Mouse (Mus musculus): ENCODE results near the gene Ptpro. TPM values are rescaled to one million over a fixed set of nuclear protein-coding genes. Genes with fewer than 3 reads are reported as not detected.

Gene Ptpro
- total RNA-seq, 2 experiments from 2014 or later: 2.5 to 9.0 TPM

GRCm38 (mm10) chr6:137382546-137382945, 130.4 kb downstream of the Ptpro start:
- no peak for DNase-seq (ENCODE audit: low spot score in 2 of 2)

GRCm38 (mm10) chr6:137386344-137386743, 134.2 kb downstream of the Ptpro start:
- no peak for DNase-seq (ENCODE audit: low spot score in 2 of 2)

GRCm38 (mm10) chr6:137386935-137387334, 134.8 kb downstream of the Ptpro start:
- no peak for DNase-seq (ENCODE audit: low spot score in 2 of 2)

GRCm38 (mm10) chr6:137395075-137395474, 143.0 kb downstream of the Ptpro start:
- DNase-seq (ENCODE audit: low spot score in 2 of 2): no peak

- no peak for DNase-seq (ENCODE audit: low spot score in 2 of 2)
Observed at GRCm38 (mm10) chr6:137396106-137396793, 144.1 kb downstream of the Ptpro start.

GRCm38 (mm10) chr6:137397358-137397757, 145.2 kb downstream of the Ptpro start:
- no peak for DNase-seq (ENCODE audit: low spot score in 2 of 2)

- no peak for DNase-seq (ENCODE audit: low spot score in 2 of 2)
Observed at GRCm38 (mm10) chr6:137404196-137404595, 152.1 kb downstream of the Ptpro start.

GRCm38 (mm10) chr6:137405690-137406089, 153.6 kb downstream of the Ptpro start:
- DNase-seq (ENCODE audit: low spot score in 2 of 2): no peak

GRCm38 (mm10) chr6:137410510-137410909, 158.4 kb downstream of the Ptpro start:
- DNase-seq (ENCODE audit: low spot score in 2 of 2): no peak

GRCm38 (mm10) chr6:137411901-137412378, 159.8 kb downstream of the Ptpro start:
- DNase-seq (ENCODE audit: low spot score in 2 of 2): no peak

GRCm38 (mm10) chr6:137413045-137413444, 160.9 kb downstream of the Ptpro start:
- DNase-seq (ENCODE audit: low spot score in 2 of 2): no peak

GRCm38 (mm10) chr6:137414531-137415405, 162.6 kb downstream of the Ptpro start:
- no peak for DNase-seq (ENCODE audit: low spot score in 2 of 2)

GRCm38 (mm10) chr6:137422777-137423176, 170.7 kb downstream of the Ptpro start:
- no peak for DNase-seq (ENCODE audit: low spot score in 2 of 2)

GRCm38 (mm10) chr6:137423830-137424229, 171.7 kb downstream of the Ptpro start:
- DNase-seq (ENCODE audit: low spot score in 2 of 2): no peak

GRCm38 (mm10) chr6:137425500-137426432, 173.6 kb downstream of the Ptpro start:
- no peak for DNase-seq (ENCODE audit: low spot score in 2 of 2)

GRCm38 (mm10) chr6:137433521-137434137, 181.5 kb downstream of the Ptpro start:
- no peak for DNase-seq (ENCODE audit: low spot score in 2 of 2)

- no peak for DNase-seq (ENCODE audit: low spot score in 2 of 2)
Observed at GRCm38 (mm10) chr6:137437486-137437885, 185.4 kb downstream of the Ptpro start.

- no peak for DNase-seq (ENCODE audit: low spot score in 2 of 2)
Observed at GRCm38 (mm10) chr6:137437902-137438580, 185.9 kb downstream of the Ptpro start.

GRCm38 (mm10) chr6:137440559-137441486, 188.7 kb downstream of the Ptpro start:
- DNase-seq (ENCODE audit: low spot score in 2 of 2): no peak

Data from adrenal gland, postnatal 4 days (tissue).